Mouse (Mus musculus): ENCODE data around the gene Arl8a.

Arl8a gene

GRCm38 (mm10) chr1:135133678-135134435 is 12.8 kb upstream of the Arl8a start:
- no peak for DNase-seq (ENCODE audit: extremely low spot score)

DNA sequence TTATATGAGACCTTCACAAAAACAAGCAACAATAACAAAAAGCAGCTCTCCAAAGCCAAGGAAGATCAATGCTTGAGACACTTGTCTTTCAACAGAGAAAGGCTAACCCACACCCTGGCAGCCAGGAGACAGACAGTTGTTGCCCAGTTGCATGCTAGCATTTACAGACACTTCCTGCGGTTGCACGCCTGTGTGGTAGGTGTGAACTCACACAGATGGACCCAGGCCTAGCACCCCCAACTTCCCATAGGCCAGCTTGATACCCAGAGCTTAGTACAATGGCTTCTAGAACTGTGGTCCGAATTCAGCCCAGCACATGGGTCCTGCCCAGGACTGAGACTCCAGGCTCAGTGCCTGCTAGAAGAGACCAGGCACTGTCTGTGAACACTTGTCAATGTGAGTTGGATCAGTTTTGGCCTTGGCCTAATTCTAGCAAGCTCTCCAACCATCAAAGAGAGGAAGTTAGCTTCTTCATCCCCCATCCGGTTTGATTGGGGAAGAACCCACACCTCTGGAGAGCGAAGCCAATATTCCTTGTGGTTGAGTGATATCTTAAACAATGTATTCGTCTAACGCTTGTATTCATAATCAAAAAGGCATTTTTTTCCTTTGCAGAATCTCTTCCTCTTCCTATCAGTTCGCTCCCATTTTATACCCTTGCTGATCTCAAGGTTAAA is 11.4 kb upstream of the Arl8a start:
- DNase-seq (ENCODE audit: extremely low spot score), result no peak

GRCm38 (mm10) chr1:135136500-135136899 is 10.1 kb upstream of the Arl8a start:
- DNase-seq (ENCODE audit: extremely low spot score), result peak; percentile 84

DNA sequence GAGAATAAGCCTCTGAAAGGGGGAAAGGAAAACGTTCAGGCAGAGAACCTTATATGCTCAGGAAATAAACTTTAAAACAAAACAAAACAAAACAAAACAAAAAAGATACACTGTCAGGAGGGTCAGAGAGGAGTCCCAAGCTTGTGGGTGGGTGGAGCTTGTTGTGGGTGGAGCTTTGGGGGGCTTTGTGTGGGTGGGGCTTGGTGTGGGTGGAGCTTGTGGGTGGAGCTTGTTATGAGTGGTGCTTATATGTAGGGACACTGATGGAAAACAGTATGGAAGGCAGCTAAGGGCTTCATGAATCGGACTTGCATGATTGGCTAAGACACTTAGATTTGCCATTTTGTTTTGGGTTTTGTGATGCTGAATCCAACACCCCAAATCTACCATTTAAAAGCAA is 6.7 kb upstream of the Arl8a start:
- DNase-seq (ENCODE audit: extremely low spot score), result no peak

- DNase-seq (ENCODE audit: extremely low spot score), result no peak
These were observed 4.2 kb upstream of the Arl8a start for GRCm38 (mm10) chr1:135142452-135142851.

DNA sequence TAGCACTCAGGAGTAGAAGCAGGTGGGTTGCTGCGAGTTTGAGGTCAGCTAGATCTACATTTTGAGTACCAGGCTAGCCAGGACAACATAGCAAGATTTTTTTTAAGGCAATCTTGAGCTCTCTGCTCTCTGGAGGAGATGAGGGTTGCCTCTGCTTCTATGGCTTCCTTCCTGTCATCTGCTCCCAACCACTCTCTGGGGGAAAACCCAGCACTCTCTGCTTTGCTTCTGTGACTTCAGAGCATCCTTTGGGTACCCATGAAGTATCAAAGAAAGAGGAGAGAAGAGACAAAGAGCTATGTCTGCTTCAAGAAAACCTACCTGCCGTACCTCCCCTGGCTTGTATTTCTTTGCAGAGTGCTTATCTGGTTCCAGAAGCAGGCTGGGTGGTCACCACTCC is 2.7 kb upstream of the Arl8a start:
- no peak for DNase-seq (ENCODE audit: extremely low spot score)

DNA sequence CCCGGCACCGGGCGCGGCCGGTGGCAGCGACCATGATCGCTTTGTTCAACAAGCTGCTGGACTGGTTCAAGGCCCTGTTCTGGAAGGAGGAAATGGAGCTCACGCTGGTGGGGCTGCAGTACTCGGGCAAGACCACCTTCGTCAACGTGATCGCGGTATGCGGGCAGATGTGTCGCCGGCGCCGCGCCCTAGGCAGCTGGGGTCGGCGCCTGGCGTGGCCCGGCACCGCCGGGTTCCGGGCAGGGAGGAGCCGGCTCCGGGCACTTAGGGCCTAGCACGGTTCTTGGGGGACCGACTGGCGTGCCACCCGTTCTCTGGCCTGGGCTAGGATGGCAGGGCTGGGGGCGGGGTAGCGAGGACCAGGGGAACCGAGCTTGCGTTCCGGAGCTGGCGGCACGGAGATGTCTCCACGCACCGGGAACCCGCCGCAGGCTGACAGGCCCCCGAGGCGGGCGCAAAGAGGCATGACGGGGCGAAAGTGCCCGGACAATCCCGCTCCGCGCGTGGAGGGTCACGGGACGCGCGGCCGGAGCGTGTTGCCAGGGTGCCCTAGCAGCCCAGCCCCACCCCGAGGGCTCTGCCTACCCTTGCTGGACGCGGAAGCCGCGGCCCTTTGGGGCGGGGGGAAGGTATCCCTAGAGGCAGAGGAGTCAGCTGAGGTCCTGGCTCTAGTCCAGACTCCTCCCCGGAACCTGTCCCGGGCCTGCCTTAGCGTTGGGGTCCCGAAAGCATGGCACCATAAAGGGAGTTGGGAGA is 500 bp downstream of the Arl8a start:
- peak; percentile 75 for DNase-seq (ENCODE audit: extremely low spot score)

DNA sequence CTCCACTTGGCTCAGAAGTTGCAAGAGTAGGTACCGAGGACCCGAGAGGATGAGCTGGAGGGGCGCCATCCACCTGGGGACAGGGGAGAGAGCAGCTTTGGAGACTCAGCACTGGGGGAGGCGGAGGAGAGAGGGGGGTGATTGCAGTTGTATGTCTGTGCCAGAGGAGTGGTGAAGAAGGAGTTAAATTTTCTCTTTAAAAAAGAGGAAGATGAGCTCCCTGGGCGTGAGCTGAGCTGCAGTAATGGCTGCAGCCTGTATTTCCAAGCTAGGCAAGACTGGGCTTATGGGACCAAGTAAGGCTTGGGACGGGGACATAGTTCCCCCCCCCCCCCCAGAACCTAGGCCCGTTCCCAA is 1.1 kb downstream of the Arl8a start:
- DNase-seq (ENCODE audit: extremely low spot score), result no peak

GRCm38 (mm10) chr1:135148476-135148875 is 1.9 kb downstream of the Arl8a start:
- DNase-seq (ENCODE audit: extremely low spot score), result no peak

DNA sequence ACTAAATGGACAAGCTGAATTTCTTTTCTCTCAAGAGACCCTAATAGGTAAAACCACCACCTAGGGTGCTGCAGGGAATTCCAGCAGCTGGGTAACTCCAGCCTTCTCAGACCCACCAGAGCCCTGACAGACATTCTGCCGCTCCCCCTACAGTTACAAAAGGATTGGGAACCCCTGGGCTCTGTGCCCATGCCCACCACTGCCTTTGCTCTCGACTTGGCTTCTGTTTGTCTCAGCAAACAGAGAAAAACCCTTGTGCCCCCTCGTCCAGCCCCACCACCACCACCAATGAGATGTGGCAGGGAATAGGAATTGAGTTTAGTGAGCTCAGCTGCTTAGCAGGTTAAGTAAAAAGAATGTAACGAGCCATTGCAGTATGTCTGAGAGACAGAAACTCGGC is 2.4 kb downstream of the Arl8a start:
- DNase-seq (ENCODE audit: extremely low spot score), result no peak

- DNase-seq (ENCODE audit: extremely low spot score), result no peak
These were observed 7.4 kb downstream of the Arl8a start for GRCm38 (mm10) chr1:135154011-135154410.

GRCm38 (mm10) chr1:135154411-135154959 is 7.9 kb downstream of the Arl8a start:
- DNase-seq (ENCODE audit: extremely low spot score), result peak; percentile 87

- no peak for DNase-seq (ENCODE audit: extremely low spot score)
These were observed 9.7 kb downstream of the Arl8a start for GRCm38 (mm10) chr1:135156300-135156699.

DNA sequence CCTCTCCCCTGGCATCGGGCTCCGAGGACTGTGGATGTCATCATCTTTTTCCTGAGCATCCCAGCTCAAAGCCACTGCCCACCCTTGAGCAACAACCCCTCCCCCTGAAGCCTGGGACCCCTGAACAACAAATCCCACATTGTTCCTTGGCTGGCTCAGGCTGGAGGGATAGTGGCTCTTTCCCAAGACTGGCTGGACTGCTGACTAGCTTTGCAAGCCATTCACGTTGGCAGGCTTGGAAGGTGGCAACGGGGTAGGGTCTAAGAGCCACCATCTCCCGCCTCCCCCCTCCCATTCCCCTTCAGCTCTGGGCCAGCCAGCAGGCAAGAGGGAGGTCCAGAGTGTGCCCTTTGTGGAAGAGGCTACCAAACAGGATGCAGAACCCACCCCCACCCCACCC is 12.0 kb downstream of the Arl8a start:
- no peak for DNase-seq (ENCODE audit: extremely low spot score)

- DNase-seq (ENCODE audit: extremely low spot score), result no peak
These were observed 12.4 kb downstream of the Arl8a start for GRCm38 (mm10) chr1:135159074-135159473.

DNA sequence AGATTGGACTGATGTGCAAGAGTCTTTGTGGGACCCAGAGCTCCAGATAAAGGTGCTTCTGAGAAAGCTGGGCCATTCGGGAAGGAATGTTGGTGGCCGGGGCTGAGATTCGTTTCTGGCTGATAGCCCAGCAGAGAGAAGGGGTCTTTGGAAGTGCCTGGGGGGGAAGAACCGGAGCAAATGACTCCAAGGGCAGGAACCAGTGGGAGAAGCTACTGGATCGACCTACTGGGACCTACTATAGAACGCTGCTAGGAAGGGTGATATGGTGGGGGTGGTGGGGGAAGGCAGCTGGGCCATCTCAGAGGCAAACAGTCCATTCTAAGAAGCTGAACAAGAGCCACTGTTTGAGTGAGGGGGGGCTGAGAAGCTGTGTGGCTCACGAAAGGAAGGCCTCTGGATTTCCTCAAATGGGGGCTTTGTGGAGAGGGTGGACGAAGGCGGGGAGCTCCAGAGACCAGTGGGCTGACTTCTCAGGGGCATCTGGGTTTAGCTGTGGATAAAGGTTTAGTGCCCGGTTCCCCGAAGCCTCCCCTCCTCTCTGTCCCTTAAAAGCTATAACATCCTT is 13.0 kb downstream of the Arl8a start:
- no peak for DNase-seq (ENCODE audit: extremely low spot score)

- no peak for DNase-seq (ENCODE audit: extremely low spot score)
These were observed 13.9 kb downstream of the Arl8a start for GRCm38 (mm10) chr1:135160411-135161050.

DNA sequence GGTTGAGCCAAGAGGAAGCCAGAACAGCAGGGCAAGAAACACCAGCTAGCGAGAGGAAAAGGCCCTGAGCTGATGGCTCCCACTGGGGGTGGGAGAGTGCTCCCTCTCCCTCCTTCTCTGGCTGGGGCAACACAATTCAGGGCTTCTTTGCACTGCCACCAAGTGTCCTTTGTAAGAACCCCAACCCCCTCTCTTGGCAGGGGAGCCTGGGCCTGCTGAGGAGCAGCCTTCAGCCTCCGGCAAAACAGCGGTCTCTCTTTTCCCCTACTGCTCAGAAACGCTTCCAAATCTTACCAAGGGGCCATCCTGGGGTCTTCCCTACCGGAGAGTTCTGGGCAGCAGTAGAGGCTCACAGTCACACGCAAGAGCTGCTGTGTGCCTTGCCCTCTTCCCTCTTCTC is 16.1 kb downstream of the Arl8a start:
- no peak for DNase-seq (ENCODE audit: extremely low spot score)

DNA sequence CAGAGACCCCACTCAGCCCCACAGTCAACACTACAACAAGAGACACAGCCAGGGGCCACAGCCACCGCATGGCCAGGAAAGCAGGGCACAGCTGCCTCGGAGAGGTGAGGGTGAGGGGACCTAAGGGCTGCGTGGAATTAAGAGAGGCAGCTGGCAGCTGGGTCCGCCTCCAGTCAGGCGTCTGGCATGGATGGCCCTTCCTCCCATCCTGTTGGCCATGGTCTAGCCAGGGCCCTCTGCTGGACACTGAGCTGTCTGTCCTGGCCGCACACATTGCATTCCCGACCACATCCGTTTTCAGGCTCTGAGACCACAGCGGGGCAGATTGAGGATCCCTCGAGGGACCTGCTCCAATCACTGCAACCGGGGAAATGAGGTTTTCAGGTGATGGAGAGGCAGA is 20.8 kb downstream of the Arl8a start, which contains the start of gene Gpr37l1:
Gpr37l1 (minus strand) TSS at position 247 of the 400 bp plus-strand sequence.
- DNase-seq (ENCODE audit: extremely low spot score), result no peak

- no peak for DNase-seq (ENCODE audit: extremely low spot score)
These were observed 22.0 kb downstream of the Arl8a start for GRCm38 (mm10) chr1:135168453-135169200.

Data from embryo, embryonic 9.5 days (tissue).